Mouse (Mus musculus): ENCODE data around the gene Tmcc1.
A peak's percentile ranks its signal among the peaks of the same experiment; 100 is the strongest.
"Not testable (repeated sequence)": the region's sequence is repeated elsewhere in the genome, so short reads cannot be mapped to it uniquely, and the experiment has no call there.

The Tmcc1 gene

DNA sequence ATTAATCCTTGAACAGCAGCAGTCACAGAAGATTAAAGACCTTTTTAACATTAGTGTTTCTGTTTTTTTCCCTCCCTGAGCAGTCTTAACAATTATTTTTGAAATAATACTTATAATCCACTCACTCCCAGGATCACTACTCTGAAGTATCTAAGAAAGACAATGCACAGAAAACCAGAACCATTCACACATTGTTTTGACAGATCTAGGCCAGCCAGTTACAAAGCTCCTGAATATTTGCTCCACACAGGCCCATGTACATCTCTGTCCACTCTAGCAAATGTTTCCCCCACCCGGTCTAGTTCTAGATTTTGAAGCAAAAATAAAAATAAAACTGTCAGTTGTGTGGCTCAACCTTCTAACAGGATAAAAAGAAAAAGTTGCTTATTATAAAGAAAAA, 45.9 kb downstream of the Tmcc1 start:
- no peak for DNase-seq (ENCODE audit: low spot score)

DNA sequence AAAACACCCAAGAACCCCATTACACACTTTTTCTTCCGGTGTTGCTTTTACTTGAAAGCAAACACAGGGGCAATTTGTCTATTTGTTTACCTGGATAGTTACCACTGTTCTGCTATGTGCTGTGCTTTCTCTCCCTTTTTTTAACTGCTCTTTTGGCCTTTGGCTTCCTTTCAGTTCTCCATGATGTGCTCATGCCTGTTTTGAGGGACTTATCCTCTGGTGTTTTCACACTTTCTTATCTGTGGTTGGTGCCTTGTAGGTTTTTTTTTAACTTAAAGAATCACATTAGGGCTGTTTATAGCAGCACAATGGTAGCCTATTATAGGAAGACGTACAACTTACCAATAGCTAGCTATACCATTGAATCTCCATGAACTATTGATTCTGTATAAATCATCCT, 51.6 kb downstream of the Tmcc1 start:
- no peak for DNase-seq (ENCODE audit: low spot score)

DNA sequence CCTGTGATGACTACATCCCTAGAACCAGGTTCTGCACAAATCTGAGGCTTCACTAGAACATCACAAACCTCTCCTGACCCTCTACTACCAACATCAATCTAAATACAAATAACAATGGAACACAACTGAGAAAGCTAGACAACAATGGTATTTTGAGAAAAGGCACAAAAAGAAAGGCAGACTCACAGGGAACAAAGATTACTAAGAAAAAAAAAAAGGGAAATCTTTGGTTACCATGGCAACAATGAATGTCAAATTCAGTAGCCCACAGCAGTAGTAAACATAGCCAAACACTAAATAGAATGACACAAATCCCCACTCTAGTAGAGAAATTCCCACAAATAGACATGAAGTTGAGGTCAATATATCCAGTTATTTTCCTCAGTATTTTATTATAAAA, 52.5 kb downstream of the Tmcc1 start:
- DNase-seq (ENCODE audit: low spot score) = no peak

DNA sequence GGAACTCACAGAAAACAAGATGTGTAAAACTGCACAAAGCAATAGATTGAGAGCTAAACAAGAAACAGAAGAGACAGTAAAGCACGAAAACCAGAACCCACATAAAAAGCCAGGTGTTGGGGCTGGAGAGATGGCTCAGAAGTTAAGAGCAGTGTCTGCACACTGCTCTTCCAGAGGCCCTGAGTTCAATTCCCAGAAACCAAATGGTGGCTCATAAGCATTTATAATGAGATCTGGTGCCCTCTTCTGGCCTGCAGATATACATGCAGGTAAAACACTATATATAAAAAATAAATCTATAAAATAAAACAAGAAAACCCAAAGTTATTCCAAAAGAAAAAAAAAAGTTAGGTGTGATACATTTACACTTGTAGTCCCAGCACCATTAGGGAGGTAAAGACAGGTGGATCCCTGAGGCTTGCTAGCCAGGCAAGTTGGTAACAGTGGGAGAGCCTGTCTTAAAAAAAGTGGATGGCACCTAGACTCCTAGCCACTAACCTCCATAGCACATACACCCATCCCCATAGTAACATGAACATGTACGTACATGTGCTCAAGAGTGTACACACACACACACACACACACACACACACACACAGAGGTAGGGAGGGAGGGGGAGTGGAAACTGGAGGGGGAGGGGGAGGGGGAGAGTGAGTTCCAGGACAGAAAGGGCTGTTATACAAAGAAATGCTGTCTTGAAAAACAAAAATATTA, 54.0 kb downstream of the Tmcc1 start:
- DNase-seq (ENCODE audit: low spot score) = no peak

DNA sequence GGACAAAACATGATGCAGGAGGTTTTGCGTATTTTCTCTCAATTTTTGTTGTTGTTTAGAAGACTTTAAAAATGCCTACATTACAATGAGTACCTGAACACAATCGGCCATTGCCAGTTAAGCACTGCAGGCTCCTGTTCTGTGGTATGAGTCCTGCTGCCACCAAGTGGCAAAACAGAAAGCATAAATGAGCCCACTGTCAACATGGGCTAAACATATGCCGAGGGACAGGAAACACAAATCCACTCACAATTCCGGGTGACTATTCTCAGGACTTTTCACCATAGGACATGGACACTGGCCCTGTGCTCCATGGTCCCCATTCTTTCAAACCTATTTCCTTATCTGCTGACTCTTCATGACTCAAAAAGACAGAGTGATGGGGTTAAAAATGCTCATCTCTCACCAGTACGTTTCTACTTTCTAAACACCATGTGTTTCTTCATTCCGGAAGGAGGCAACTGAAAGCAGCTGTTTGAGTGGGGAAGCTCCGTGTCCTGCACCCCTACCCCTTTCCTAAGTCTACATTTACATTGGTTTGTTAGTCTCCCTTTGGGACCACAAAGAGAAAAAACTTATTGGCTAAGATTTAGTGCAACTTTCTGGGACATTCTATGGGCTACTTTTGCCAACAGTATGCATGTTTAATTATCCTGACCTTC, 57.2 kb downstream of the Tmcc1 start:
- no peak for DNase-seq (ENCODE audit: low spot score)

DNA sequence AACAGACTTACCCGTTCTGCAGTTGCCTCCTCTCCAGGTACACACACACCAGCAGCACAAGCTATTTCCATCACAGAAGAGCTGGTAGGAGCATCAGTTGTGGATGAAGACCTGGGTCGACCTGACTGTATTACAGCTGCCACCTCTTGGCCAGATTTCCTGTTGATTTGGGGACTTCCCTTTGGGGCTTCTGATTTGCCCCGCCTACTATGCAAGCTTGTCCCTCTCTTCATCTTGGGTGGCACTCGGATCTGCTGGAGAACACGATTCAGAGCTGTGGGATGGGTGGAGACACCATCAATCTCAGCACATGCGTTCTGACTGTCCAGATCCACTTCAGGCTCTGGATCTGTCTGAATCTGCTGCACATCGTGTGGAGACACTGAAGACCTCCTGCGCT, 59.5 kb downstream of the Tmcc1 start:
- no peak for DNase-seq (ENCODE audit: low spot score)

DNA sequence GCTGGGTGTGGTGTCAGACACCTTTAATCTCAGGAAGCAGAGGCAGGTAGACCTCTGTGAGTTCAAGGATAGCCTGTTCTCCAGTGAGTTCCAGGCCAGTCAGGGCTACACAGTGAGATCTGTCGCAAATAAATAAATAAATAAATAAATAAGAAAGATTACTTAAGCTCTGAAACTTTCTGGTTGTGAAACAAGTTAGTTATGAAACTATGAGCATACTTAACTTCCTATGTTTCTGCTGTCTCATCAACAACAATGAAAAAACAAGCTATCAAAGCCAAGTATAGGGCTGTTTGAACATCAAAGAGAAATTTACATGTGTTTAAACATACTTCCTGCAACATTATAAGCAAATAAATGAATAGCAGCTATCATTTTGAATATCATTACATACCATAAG, 61.5 kb downstream of the Tmcc1 start:
- DNase-seq (ENCODE audit: low spot score) = no peak

DNA sequence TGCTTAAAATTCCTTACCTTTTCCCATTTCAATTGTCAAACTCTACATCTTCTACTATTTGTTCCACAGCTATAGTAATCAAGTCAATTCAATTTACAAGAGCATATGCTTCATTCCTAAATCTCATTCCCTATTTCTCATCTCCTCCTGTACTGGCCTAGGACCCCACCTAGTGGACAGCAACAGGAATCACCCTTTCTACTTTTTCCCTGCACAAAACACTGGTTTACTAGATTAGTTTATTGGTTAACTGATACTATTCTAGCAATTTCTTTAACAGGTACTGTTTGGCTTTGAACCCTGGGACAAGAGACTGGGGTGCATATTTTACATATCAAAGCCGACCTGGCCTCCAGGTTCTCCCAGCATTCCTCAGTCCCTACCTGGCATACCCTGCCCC, 64.6 kb downstream of the Tmcc1 start:
- no peak for DNase-seq (ENCODE audit: low spot score)

DNA sequence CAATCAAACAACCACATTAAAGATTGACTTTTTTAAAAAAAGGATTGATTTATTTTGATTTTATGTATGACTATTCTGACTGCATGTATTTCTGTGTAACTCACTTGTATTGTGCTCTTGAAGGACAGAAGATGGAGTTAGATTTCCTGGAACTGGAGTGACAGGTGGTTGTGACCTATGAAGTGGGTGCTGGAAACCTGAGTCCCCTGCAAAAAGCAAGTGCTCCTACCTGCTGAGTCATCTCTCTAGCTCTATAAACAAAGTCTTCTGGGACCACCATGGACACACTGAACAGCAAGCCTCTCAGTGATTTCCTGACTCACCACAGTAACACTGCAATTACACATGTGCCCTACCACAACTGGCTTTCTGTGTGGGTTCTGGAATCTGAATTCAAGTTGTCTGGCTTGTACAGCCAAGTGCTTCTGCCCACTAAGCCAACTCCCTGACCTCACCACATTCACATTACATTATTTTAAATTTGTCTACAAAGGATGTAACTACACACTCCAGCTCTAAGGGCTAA, 65.3 kb downstream of the Tmcc1 start:
- DNase-seq (ENCODE audit: low spot score) = no peak

DNA sequence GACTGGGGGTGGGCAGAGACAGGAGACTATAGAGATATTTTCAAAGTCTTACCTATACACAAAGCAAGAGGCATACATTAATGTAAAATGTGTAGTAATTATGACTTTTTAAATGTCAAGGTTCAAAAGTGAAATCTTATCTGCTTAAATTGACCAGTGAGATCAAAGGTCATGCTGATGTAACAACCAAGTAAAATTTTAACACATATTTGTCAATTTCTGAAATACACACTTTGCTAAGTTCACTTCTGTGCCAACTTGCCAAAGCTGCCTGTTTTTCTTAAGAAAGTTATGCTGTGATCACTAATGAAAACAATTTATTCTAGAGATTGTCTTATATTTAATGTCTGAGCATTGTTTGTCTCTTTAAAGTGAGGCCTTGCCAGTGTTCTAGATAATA, 66.7 kb downstream of the Tmcc1 start:
- DNase-seq (ENCODE audit: low spot score) = no peak

DNA sequence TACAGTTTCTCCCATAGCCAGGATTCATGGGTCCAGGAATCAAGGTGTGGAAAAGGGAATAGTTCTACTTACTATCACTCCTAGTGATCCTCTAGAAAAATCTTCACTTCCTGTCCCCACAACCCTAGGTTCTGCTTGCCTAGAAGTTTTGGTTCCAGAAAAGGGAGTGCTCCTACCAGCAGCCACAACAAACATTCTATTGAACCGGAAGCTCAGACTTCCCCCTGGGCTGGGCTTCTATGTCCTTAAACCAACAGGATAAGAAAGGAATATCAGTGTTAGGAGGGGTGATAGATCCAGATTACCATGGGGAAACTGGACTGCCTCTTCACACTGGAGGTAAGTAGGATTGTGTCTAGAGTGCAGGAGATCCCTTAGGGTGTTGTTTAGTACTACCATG, 70.4 kb downstream of the Tmcc1 start:
- no peak for DNase-seq (ENCODE audit: low spot score)

DNA sequence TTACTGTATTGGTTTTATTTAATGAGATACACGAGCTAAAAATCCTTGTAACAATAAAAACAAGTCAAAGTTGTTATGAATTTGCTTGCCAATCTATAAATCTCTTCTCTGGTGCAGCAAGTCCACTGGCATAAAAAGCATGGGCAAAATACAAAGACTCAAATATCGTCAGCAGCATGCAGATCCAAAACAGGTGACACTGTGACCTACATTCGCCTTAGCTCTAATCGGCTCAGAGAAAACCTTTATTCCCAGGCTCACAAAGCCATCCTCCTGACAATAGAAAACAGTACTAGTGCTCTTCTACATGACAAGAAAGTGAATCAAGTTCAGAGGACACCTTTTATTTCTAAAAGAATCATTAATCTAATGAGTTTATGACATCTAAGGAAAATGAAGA, 73.6 kb downstream of the Tmcc1 start:
- no peak for DNase-seq (ENCODE audit: low spot score)

DNA sequence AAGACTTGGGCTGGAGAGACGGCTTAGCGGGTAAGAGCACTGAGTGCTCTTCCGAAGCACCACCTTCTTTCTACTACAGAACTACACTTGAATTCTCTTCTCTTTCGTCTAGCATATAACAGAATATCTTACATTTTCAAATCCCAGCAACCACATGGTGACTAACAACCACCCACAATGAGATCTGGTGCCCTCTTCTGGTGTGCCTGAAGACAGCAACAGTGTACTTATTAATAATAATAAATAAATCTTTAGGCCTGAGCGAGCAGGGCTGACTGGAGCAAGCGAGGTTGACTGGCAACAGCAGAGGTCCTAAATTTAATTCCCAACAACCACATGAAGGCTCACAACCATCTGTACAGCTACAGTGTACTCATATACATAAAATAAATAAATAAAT, 76.7 kb downstream of the Tmcc1 start:
- not testable (repeated sequence) for DNase-seq (ENCODE audit: low spot score)

DNA sequence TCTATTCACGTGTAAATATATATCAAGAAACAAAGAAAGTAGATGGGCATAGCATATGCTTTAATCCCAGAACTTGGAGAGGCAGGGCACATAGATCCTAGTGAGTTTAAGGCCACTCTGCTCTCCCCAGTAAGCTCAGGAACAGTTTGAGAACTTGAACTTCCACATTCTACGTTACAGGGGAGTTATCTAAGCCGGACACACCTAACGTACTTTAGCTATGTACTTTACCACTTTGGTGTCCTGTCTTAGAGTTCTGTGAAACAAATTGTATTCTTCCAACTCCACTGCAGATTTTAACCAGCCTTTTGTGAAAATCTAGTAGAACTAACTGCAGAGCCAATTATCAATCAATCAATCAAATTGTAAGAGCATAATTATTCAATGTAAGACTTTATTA, 82.7 kb downstream of the Tmcc1 start:
- DNase-seq (ENCODE audit: low spot score) = no peak

DNA sequence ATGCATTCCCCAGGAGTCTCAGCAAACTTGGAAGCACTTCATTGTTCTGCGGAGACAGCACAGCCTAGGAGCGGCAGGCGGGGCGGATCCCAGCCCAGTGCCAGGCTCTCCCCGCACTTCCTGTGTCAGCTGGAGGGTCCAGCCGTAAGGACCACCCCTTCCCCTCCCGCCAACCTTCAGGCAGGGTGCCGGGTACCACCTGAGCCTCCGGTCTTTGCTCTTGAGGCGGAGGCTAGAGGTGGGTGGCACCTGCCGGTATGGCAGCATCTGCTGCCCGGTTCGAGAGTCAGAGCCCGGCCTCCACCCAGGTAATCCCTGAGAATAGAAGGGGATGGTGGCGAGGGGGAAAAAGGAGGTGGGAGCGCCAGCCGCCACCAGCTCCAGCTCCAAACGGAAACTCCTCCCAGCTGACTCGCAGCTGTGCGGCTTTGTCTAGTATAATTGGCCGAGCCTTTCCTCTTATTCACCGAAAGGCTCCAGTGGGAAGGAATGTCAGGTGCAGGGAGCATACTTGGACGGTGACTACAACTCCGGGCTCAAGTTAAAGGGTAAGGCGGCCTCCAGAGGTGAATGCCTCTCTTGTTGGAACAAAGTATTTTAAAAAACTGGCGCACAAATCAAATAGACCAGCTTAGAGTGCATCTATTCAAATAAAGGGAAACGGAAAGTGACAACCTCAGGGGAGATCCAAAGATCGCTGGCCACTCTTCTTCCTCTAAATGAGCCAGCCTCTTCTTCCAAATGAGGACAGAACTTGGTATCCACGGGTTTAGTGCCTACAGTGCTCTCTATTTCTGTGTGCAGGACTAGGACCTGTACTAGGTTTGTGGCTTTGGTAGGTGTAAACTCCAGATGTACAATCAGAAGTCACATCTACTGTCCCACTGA, 85.6 kb downstream of the Tmcc1 start:
- peak; percentile 56 for DNase-seq (ENCODE audit: low spot score)

DNA sequence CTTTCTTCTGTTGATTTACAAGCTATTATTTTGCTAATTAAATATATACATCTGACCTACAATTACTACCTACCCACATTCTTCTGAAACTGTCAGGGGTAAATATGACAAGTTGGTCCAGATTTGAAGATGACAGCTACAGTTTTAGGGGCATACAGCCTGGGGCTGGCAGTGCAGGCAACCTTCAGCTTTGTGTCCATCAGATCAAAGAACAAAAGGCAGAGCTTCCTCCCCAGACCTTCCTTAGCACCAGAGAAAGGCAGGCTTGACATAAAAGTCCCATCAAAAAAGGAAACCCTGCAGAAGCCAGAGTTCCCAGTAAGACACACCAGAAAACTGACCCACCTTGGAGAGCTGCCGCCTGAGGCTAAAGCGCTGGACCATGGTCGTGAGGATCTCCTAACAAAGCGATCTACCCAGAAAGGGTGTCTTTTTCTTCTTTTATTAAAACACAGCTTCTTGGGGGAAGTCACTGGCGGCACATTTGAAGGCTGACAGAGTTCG, 86.3 kb downstream of the Tmcc1 start:
- no peak for DNase-seq (ENCODE audit: low spot score)

DNA sequence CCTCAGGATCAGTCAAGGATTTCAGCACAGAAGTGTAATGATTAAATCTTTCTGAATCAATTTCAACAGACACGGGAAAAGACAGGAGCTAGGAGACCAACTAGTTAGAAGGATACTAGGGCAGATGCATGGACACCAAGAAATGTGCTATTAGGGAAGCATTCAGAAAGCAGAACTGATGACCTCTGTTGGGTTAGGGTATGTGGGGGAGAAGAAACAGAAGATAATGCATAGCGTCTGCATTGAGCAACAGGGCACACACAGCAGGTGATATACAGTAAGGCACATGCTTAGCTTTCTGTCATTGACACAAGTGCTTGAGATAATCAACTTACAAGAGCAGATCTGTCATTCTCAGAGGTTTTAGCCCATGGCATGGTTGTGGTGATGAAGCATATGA, 95.7 kb downstream of the Tmcc1 start:
- no peak for DNase-seq (ENCODE audit: low spot score)

DNA sequence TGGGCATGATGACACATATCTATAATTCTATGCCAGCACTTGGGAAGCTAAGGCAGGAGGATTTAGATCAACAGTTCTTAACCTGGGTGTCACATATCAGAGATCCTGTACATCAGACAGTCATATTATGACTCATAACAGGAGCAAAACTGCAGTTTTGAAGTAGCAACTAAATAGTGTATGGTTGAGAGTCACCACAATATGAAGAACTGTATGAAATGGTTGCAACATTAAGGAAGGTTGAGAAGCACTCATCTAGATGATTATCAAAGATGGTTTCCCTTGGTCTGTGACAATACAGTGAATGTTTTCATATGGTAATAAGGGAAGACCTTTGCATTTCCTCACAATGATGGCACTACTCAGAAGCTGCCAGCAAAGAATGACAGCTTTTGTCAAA, 103.9 kb downstream of the Tmcc1 start:
- no peak for DNase-seq (ENCODE audit: low spot score)

DNA sequence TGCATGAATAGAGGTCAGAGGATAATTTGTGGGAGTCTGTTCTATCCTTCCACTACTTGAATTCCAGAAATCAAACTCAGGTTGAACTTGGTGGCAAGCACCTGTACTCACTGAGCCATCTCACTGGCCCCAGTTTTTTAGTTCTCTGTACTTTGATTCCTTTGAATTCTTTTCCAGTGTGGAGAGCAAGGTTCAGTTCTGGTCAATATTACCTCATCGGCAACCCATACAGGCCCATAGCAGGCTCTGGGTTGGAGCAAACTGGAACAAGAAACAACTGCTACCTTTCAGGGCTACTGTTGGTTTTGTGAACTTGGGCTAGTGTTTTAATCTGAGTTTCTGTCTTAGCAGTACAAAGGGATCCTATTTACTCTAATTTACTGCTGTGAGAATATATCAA, 107.2 kb downstream of the Tmcc1 start:
- DNase-seq (ENCODE audit: low spot score) = no peak

DNA sequence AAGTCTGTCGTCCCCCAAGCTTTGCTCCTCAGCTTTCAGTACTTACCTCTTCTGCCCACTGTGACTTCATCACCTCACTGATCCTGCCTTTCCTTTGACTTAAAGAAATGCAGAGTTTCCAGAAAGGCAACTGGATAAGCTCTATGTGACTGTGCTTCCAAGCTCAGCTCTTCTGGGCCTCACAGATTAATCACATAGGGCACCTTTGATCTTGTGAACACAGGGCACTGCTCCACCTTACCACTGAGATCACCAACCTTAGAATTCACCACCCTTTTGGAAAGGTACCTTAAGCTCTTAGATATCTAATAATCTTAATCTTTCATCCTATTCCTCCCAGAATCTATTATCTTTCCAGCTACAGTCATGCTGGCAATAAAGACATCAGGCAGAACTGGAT, 111.0 kb downstream of the Tmcc1 start:
- no peak for DNase-seq (ENCODE audit: low spot score)

DNA sequence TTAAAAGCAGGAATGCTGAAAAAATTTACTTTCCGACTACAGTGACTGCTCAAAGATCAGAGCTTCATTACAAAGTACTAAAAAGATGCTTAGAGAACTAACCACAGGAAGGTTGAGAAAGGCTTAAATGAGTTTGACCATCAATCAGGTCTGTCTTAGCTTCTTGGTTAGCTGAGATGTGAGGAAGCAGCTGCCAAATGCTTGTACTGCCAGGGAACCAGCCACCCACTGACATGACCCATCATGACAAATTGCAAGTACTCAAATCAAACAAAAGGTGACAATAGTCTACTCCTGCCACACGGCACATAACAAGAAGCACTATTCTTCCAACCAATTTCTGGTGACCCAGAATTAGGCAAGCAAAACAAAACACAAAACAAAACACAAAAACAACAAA, 111.9 kb downstream of the Tmcc1 start:
- no peak for DNase-seq (ENCODE audit: low spot score)

DNA sequence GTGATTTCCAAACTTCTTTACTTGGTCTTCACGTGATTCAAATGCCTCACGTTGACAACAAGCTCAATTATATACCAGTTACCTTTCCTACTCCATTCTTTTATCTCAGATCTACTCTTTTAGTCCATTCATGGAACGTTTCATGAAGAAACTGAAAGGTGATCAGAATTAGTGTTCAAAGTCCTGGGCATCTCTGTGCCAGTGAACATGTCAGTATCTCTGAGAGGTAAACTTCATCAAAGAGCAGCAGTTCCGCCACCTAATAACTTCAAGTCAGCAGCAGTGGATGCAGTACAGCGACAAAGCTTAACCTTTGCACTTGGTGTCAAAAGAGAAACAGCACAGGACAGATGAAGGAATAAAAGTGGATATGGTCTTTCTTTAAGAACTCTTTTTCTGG, 112.5 kb downstream of the Tmcc1 start:
- no peak for DNase-seq (ENCODE audit: low spot score)

DNA sequence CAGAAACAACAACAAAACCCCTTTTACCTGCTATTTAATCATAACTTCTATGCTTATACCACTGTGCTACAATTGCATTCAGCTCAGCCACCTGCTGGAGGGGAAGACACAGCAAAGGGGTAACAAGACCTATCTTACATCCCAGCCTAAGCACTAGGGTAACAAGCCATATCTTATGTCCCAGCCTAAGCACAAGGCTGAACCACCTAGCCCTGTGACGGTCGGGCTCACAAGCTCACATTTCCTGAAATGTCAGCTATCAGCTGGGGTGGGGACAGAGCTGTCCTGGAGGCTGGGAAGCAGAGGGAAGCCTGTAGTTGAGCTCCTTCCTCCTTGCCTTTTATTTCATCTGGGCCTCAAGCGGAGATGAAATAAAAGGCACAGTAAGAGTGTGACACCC, 115.7 kb downstream of the Tmcc1 start:
- DNase-seq (ENCODE audit: low spot score) = no peak

Measured in testis, postnatal 14 days (tissue).